Mouse (Mus musculus) urinary bladder, adult 18-20 months (tissue): ENCODE measurements around the gene Pld1.
A peak's percentile ranks its signal among the peaks of the same experiment; 100 is the strongest.

Experiments
- DNase-seq, 2 experiments: peaks; one replicate each; pipeline ENCODE4 v3.0.0; 2022; ENCODE audit warnings: low spot score in 2 of 2, mixed read lengths in 2 of 2

The Pld1 gene

GRCm38 (mm10) chr3:27938381-27939323, at the start of gene Pld1:
Gene Pld1, plus strand, starts transcription at chr3:27938695.
- peak; percentile 71 to 82 for DNase-seq

- no peak for DNase-seq
Measured at GRCm38 (mm10) chr3:27896318-27896892, 42.1 kb upstream of the Pld1 start, which contains the start of gene Tmem212. Gene Tmem212, minus strand, starts transcription at chr3:27896368.

- no peak for DNase-seq
Measured at GRCm38 (mm10) chr3:27898178-27898577, 40.3 kb upstream of the Pld1 start.

GRCm38 (mm10) chr3:27899012-27899726, 39.3 kb upstream of the Pld1 start:
- DNase-seq = peak; percentile 28 to 47

GRCm38 (mm10) chr3:27901846-27902245, 36.6 kb upstream of the Pld1 start:
- DNase-seq = no peak

GRCm38 (mm10) chr3:27904659-27905330, 33.7 kb upstream of the Pld1 start:
- peak; percentile 13 to 19 for DNase-seq

- no peak for DNase-seq
Measured at GRCm38 (mm10) chr3:27906647-27907209, 31.8 kb upstream of the Pld1 start.

- DNase-seq = no peak
Measured at GRCm38 (mm10) chr3:27907301-27907700, 31.2 kb upstream of the Pld1 start.

GRCm38 (mm10) chr3:27908316-27908715, 30.2 kb upstream of the Pld1 start:
- no peak for DNase-seq

- no peak for DNase-seq
Measured at GRCm38 (mm10) chr3:27909016-27909415, 29.5 kb upstream of the Pld1 start.

- DNase-seq = no peak
Measured at GRCm38 (mm10) chr3:27918656-27919436, 19.6 kb upstream of the Pld1 start.

- no peak for DNase-seq
Measured at GRCm38 (mm10) chr3:27921268-27922020, 17.1 kb upstream of the Pld1 start.

- no peak for DNase-seq
Measured at GRCm38 (mm10) chr3:27924037-27924436, 14.5 kb upstream of the Pld1 start.

GRCm38 (mm10) chr3:27929219-27929618, 9.3 kb upstream of the Pld1 start:
- no peak for DNase-seq

- DNase-seq = no peak
Measured at GRCm38 (mm10) chr3:27932391-27932790, 6.1 kb upstream of the Pld1 start.

- no peak for DNase-seq
Measured at GRCm38 (mm10) chr3:27935644-27936043, 2.9 kb upstream of the Pld1 start.

GRCm38 (mm10) chr3:27936731-27937130, 1.8 kb upstream of the Pld1 start:
- no peak for DNase-seq

- DNase-seq = no peak
Measured at GRCm38 (mm10) chr3:27937144-27938110, 1.1 kb upstream of the Pld1 start.

- no peak for DNase-seq
Measured at GRCm38 (mm10) chr3:27941634-27942033, 3.1 kb downstream of the Pld1 start.
